Mouse (Mus musculus) layer of hippocampus, adult 9-10 months (tissue): ENCODE results near the gene Gm11444.

Experiments used
- DNase-seq: peaks from one replicate; pipeline ENCODE4 v3.0.0; 2022; ENCODE audit warnings: low spot score

The Gm11444 gene

GRCm38 (mm10) chr11:85835753-85836522, 14.2 kb downstream of the Gm11444 start:
- no peak for DNase-seq

DNA sequence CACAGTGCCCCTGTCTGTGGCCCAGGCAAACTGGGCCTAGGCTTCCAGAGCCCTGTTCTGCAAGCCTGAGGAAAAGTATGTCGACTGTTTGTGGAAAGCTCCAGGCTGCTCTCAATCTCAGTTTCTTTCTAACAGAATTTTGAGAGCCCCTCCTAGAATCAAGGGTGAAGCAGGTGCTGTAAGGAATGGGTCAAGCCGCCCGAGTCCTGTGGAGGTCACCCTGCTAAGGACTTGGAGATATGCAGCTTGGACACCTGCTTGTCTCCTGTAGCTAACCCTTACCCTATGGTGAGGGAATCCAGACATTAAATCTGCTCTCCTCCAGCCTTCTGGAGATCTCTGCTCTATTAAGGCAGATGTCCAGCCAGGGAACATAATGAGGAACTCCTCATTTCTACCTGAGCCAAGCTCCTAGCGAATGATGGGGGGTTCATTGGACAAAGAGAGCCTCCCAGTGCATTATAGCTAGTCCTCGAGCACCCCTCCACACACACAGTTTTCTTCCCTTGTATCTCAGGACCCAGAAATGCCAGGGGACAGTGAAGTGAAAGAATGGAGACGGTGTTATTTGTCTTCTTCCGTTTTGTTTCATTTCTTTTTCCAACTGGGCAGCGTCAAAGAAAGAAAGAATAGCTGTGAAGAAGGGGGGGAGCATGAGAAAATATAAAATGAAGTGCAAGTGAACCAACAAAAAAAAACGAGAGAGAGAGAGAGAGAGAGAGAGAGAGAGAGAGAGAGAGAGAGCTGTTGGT, 15.0 kb downstream of the Gm11444 start:
- DNase-seq, result no peak

GRCm38 (mm10) chr11:85834386-85834931, 15.7 kb downstream of the Gm11444 start:
- DNase-seq, result no peak

DNA sequence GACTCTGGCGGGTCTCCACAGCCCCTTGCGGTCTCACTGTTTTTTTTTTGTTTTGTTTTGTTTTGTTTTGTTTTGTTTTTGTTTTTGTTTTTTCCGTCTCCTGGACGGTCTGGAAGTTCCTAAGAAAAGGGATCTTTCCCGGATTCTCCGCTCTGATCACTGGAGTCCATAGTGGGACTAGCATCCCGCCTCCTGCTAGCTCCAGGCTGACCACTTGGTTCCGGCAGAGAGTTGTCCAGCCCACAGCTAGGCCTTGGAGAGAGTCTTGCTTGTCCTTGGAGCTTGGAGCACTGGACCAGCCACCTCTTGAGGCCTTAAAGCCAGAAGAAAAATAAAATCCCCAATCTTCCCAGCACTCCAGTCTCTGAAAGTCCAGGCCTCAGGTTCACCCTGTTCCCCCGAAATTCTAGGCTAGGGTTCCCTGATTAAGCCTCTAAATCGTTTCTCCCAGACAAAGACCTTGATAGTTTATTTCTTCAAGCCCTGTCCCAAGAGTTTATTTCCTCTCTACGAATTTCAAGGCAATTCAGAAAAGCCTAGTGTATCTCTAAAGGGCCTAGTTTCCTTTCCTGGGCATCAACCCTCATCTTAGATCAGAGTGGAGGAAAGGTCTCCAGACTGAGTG, 16.3 kb downstream of the Gm11444 start:
- no peak for DNase-seq

DNA sequence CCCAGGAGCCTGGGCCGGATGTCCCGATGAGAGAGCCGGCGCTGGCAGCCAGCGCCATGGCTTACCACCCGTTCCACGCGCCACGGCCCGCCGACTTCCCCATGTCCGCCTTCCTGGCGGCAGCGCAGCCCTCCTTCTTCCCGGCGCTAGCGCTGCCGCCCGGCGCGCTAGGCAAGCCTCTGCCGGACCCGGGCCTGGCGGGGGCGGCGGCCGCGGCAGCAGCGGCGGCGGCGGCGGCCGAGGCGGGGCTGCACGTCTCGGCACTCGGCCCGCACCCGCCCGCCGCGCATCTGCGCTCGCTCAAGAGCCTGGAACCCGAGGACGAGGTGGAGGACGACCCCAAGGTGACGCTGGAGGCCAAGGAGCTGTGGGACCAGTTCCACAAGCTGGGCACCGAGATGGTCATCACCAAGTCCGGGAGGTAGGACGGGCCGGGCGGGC, 17.0 kb downstream of the Gm11444 start:
- DNase-seq, result no peak

- DNase-seq, result no peak
Measured at GRCm38 (mm10) chr11:85832231-85832924, 17.8 kb downstream of the Gm11444 start, which contains the start of gene Tbx2. Gene Tbx2 (plus strand): TSS chr11:85832551.

DNA sequence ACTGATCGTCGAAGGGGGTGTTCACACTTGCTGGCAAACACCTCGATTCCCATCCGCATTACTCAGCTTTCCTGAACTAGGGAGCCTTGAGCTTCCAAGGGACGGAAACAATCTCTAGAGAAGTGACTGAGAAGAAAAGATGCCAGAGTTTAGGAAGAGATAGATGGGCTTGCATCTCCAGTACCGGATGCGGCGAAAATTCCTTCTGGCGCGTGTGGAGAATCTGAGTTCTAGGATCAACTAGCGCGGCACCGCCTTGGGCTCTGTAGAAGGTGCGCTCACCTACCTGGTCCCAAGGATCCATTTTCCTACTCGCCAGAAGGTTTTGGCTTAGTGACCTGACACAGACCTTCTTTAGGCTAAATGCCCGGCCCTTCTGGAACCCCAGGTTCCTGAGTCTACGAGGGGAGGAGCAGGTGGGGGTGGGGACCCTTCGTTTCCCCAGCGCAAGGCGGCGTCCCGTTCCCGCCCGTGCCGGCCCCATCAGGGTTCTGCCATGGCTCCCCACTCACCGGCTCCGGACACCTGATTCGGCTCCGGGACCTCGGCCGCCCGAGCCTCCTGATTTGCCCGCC, 18.4 kb downstream of the Gm11444 start:
- DNase-seq, result no peak

- no peak for DNase-seq
Measured at GRCm38 (mm10) chr11:85830901-85831341, 19.2 kb downstream of the Gm11444 start.

- DNase-seq, result no peak
Measured at GRCm38 (mm10) chr11:85829520-85830440, 20.4 kb downstream of the Gm11444 start.

GRCm38 (mm10) chr11:85828691-85829519, 21.2 kb downstream of the Gm11444 start:
- no peak for DNase-seq

DNA sequence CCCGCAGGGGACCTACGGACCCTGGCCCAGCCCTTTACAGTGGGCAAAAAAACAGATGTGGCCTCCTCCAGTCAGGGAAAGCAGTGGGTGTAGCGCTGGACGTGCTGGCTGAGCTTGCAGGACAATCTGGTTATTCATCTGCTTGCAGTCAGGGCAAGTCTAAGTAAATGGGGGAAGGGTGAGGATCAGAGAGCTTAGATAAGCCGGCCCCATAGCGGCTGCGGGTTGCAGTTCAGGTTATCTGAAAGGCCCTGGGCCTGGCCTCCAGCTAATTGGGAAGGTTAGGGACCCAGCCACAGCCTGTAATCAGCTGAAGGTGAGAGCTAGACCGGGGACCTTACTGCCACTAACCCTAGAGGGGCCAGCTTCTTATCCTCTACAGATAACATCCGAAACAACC, 22.8 kb downstream of the Gm11444 start:
- DNase-seq, result no peak

GRCm38 (mm10) chr11:85825823-85826222, 24.3 kb downstream of the Gm11444 start:
- DNase-seq, result no peak

GRCm38 (mm10) chr11:85825031-85825430, 25.1 kb downstream of the Gm11444 start:
- no peak for DNase-seq

DNA sequence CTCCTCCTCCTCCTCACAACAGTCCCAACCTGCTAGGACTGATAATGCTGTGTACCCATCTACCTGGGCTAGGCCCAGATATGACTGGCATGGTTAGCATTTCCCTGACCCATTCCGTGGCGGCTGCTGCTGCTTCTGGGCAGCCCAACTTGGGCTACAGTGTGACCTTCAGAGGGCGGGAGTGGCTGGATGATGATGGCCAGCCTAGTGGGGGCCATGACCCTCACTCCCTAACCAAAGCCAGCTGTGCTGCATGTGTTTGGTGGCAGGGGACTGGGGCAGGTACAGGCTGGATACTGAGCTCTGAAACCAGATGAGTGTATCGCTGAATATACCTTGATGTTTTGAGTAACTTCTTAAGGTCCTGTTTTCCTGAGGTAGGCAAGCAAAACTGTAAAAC, 26.3 kb downstream of the Gm11444 start:
- DNase-seq, result no peak

DNA sequence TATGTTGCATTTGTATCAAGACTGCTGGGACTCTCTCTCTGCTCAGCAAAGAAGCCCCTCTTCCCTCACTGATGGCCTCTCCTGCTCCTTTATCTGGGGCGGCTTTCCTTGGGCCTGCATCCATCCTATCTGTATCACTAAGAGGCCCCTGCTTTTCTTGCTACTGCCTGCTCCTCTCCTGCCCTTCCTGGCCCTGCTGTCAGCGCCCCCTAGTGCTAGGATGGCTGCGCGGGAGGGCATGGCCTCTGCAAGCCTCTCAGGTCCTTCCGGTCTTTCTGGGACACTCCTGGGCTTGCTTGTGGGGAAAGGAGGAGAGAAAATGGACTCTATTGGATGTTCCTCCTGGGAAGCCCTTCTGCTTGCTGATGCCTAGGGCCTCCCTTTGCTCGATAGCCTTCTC, 27.0 kb downstream of the Gm11444 start:
- no peak for DNase-seq

DNA sequence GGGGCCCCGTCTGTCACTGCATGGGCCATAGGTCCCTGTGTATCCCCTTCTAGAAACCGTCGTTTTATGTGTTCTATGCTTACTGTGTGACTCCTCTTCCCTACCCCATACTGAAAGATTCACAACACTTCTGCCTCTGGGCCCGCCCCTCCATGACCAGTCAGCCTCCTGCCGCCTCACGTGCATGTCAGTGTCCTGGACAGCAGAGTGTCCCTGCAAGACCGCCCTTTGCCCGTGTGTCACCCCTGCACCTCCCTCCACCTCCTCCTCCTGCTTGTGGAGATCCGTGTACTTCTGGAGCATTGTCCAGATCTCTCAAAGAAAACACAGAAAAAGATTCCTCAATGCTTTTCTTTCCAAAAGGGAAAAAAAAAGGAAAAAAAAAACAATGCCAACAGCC, 28.5 kb downstream of the Gm11444 start:
- no peak for DNase-seq

- no peak for DNase-seq
Measured at GRCm38 (mm10) chr11:85820959-85821358, 29.2 kb downstream of the Gm11444 start.

DNA sequence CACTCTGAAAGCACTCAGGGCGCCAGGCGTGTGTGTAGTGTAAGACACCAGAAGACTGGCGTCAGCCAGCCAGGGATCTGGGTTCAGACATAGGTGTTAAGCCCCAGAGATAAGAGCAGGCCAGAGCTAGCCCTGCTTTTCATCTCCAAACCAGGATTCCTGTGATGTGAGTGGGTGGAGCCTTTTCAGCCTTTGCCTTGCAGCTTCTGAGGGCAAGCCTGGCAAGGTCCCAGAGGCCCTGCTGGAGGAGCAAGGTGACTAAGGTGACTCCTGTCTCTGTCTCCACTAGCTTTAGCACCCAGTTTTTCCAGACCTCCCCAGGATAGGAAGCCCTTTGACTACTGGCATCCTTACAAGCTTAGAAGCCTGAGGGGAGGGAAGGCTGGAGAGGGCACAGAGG, 31.7 kb downstream of the Gm11444 start:
- no peak for DNase-seq

DNA sequence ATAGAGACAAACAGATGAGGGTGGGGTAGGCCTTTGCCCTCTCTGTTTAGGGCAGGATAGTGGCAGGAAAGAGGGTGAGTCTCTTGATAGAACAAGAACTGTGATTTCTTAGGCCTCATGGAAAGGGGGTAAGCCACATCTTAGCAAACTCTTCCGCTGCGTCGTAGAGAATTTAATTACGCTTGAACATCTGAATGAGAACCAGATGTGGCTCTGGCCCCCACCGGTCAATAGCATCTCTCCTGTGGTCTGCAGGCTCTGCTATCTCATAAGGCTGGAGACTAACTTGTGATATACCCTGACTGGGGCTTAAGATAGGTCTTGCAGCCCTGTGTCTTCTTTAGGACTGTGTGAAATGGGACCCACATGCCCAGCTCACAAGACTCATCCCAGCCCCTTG, 33.7 kb downstream of the Gm11444 start:
- DNase-seq, result no peak

- no peak for DNase-seq
Measured at GRCm38 (mm10) chr11:85814678-85815077, 35.5 kb downstream of the Gm11444 start.
